Mouse (Mus musculus): ENCODE measurements around the gene Cga. TPM values are rescaled to one million over a fixed set of nuclear protein-coding genes. Genes with fewer than 3 reads are reported as not detected.
A peak's percentile ranks its signal among the peaks of the same experiment; 100 is the strongest.
"Not testable (repeated sequence)": the region's sequence is repeated elsewhere in the genome, so short reads cannot be mapped to it uniquely, and the experiment has no call there.

The Cga gene
- polyA plus RNA-seq, 2 experiments, result not detected

DNA sequence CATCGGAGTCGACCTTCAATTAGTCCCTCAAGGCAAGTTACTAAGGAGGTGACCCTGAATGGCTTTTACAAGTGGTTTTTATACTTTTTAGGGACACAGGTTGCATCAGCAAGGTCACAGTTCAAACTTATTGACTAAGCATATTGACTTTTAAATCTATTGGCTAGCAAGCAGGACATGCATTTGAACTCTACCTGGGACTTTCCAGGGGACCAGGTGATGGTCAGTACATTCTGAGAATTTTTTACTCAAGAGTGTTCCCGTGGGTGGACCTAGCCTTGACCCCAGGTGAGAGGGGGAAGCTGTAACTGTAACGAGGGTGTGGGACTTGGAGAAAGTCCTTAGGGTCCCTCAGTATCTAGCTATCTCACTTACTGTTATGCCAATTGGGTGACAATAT is 7.6 kb downstream of the Cga start:
- DNase-seq (ENCODE audit: low spot score) (no peak), ATAC-seq (ENCODE audit: low FRiP score, low read depth) (no peak)
- TF ChIP-seq POLR2A (IDR thresholded peaks at IDR 0.05; ENCODE audit: borderline replicate concordance, extremely low read depth, insufficient read depth, insufficient read length), result no peak
- Histone ChIP-seq H3K9ac (ENCODE audit: low read depth, low read length, severe bottlenecking) (no peak overlapping the region), H3K9me3 (ENCODE audit: control insufficient read depth, low read length) (no peaks in the 10 kb centered on the region), H3K4me1 (ENCODE audit: control insufficient read depth, insufficient read depth, low read length) (no peaks in the 10 kb centered on the region), H3K27me3 (ENCODE audit: control insufficient read depth, insufficient read depth, low read length) (no peaks in the 10 kb centered on the region), H3K36me3 (ENCODE audit: control insufficient read depth, insufficient read depth, low read length) (no peaks in the 10 kb centered on the region), H3K4me3 (replicated peaks; ENCODE audit: low read length) (no peak overlapping the region), H3K4me2 (replicated peaks; ENCODE audit: low read depth, low read length, severe bottlenecking) (no peak overlapping the region), H3K27ac (replicated peaks; ENCODE audit: low read depth, low read length) (no peak overlapping the region)
- WGBS, result 71% methylated on average over 4 of the region's 4 CpGs

DNA sequence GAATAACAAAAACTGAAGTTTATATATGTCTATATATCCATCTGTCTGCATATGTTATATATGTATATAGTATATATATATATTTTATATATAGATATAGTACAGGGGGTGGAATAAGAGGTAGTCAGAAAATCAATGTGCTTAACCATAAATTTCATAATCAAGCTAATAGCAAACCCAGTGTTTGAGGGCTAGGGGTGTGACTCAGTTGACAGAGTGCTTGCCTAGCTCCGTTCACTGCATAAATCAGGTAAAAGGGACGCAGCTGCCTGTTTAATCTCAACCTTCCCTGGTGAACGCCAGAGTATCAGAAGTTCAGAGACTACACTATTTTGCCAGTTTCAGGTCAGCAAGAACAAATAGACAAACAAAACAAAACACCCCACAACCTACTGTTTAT is 8.0 kb downstream of the Cga start:
- not testable (repeated sequence) for H3K4me2 ChIP-seq (replicated peaks; ENCODE audit: low read depth, low read length, severe bottlenecking); H3K4me1 ChIP-seq (ENCODE audit: control insufficient read depth, insufficient read depth, low read length); H3K36me3 ChIP-seq (ENCODE audit: control insufficient read depth, insufficient read depth, low read length); H3K4me3 ChIP-seq (replicated peaks; ENCODE audit: low read length); ATAC-seq (ENCODE audit: low FRiP score, low read depth); DNase-seq (ENCODE audit: low spot score); H3K27me3 ChIP-seq (ENCODE audit: control insufficient read depth, insufficient read depth, low read length); H3K9me3 ChIP-seq (ENCODE audit: control insufficient read depth, low read length); H3K27ac ChIP-seq (replicated peaks; ENCODE audit: low read depth, low read length); H3K9ac ChIP-seq (ENCODE audit: low read depth, low read length, severe bottlenecking)
- 73% methylated on average over 3 of the region's 3 CpGs for WGBS

DNA sequence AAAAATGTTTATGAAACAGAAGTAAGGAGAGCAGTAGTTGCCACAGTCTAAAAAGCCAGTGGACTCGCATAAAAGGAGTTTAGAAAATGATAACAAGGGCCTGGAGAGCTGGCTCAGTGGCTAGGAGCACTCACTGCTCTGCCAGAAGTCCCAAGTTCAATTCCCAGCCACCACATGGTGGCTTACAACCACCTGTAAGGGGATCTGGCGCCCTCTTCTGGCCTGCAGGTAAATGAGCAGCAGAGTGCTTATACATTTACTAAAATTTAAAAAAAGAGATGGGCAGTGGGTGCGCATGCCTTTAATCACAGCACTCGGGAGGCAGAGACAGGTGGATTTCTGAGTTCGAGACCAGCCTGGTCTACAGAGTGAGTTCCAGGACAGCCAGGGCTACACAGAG is 11.8 kb downstream of the Cga start:
- no peak overlapping the region for H3K4me3 ChIP-seq (replicated peaks; ENCODE audit: low read length)
- no peak for TF ChIP-seq POLR2A (IDR thresholded peaks at IDR 0.05; ENCODE audit: borderline replicate concordance, extremely low read depth, insufficient read depth, insufficient read length)
- no peaks in the 10 kb centered on the region for H3K4me1 ChIP-seq (ENCODE audit: control insufficient read depth, insufficient read depth, low read length)
- no peak overlapping the region for H3K27ac ChIP-seq (replicated peaks; ENCODE audit: low read depth, low read length)
- ATAC-seq (ENCODE audit: low FRiP score, low read depth) (no peak), DNase-seq (ENCODE audit: low spot score) (no peak)
- 63% methylated on average over 5 of the region's 5 CpGs for WGBS
- H3K27me3 ChIP-seq (ENCODE audit: control insufficient read depth, insufficient read depth, low read length), result no peaks in the 10 kb centered on the region
- no peak overlapping the region for H3K9ac ChIP-seq (ENCODE audit: low read depth, low read length, severe bottlenecking)
- no peak overlapping the region for H3K4me2 ChIP-seq (replicated peaks; ENCODE audit: low read depth, low read length, severe bottlenecking)
- no peaks in the 10 kb centered on the region for H3K9me3 ChIP-seq (ENCODE audit: control insufficient read depth, low read length)
- no peaks in the 10 kb centered on the region for H3K36me3 ChIP-seq (ENCODE audit: control insufficient read depth, insufficient read depth, low read length)

DNA sequence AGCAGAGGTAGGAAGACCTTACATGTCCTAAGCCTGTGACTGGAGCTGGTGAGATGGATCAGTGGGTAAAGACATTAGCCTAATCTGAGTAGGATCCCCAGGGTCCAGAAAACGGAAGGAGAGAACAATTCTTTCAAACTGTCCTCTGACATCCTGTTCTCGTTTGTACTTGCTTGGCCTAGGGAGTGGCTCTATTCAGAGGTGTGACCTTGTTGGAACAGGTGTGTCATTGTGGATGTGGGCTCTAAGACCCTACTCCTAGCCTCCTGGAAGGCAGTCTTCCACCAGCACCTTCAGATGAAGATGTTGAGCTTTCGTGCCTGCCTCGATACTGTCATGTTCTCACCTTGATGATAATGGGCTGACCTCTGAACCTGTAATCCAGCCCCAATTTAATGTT is 12.6 kb downstream of the Cga start:
- Histone ChIP-seq H3K4me3 (replicated peaks; ENCODE audit: low read length) (no peak overlapping the region), H3K4me1 (ENCODE audit: control insufficient read depth, insufficient read depth, low read length) (no peaks in the 10 kb centered on the region), H3K4me2 (replicated peaks; ENCODE audit: low read depth, low read length, severe bottlenecking) (no peak overlapping the region), H3K9me3 (ENCODE audit: control insufficient read depth, low read length) (no peaks in the 10 kb centered on the region), H3K27me3 (ENCODE audit: control insufficient read depth, insufficient read depth, low read length) (no peaks in the 10 kb centered on the region), H3K36me3 (ENCODE audit: control insufficient read depth, insufficient read depth, low read length) (no peaks in the 10 kb centered on the region), H3K9ac (ENCODE audit: low read depth, low read length, severe bottlenecking) (no peak overlapping the region), H3K27ac (replicated peaks; ENCODE audit: low read depth, low read length) (no peak overlapping the region)
- whole genome bisulfite sequencing, result 75% methylated on average over 4 of the region's 4 CpGs
- ATAC-seq (ENCODE audit: low FRiP score, low read depth), result no peak
- no peak for TF ChIP-seq POLR2A (IDR thresholded peaks at IDR 0.05; ENCODE audit: borderline replicate concordance, extremely low read depth, insufficient read depth, insufficient read length)
- DNase-seq (ENCODE audit: low spot score), result no peak

DNA sequence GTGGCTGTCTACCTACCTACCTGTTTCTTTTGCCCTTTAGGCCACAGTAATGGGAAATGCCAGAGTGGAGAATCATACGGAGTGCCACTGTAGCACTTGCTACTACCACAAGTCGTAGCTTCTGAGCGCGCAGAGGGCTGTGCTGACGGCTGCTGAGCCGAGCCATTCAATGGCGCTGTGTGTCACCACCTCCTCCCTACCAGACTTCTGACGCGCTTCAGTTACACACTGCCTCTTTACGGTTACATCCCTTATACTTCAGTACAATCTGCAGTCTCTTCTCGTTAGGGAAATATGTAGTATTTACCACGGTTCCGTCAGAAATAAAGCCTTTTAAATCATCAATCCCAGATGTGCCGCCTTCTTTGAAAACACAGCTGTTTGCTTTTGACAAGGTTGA is 13.4 kb downstream of the Cga start:
- no peaks in the 10 kb centered on the region for H3K4me1 ChIP-seq (ENCODE audit: control insufficient read depth, insufficient read depth, low read length)
- no peaks in the 10 kb centered on the region for H3K36me3 ChIP-seq (ENCODE audit: control insufficient read depth, insufficient read depth, low read length)
- no peak overlapping the region for H3K9ac ChIP-seq (ENCODE audit: low read depth, low read length, severe bottlenecking)
- no peaks in the 10 kb centered on the region for H3K27me3 ChIP-seq (ENCODE audit: control insufficient read depth, insufficient read depth, low read length)
- DNase-seq (ENCODE audit: low spot score) (peak; percentile 16), ATAC-seq (ENCODE audit: low FRiP score, low read depth) (no peak)
- H3K27ac ChIP-seq (replicated peaks; ENCODE audit: low read depth, low read length), result no peak overlapping the region
- H3K9me3 ChIP-seq (ENCODE audit: control insufficient read depth, low read length), result no peaks in the 10 kb centered on the region
- 29% methylated on average over 14 of the region's 14 CpGs for WGBS
- H3K4me2 ChIP-seq (replicated peaks; ENCODE audit: low read depth, low read length, severe bottlenecking), result no peak overlapping the region
- no peak for TF ChIP-seq POLR2A (IDR thresholded peaks at IDR 0.05; ENCODE audit: borderline replicate concordance, extremely low read depth, insufficient read depth, insufficient read length)
- no peak overlapping the region for H3K4me3 ChIP-seq (replicated peaks; ENCODE audit: low read length)

DNA sequence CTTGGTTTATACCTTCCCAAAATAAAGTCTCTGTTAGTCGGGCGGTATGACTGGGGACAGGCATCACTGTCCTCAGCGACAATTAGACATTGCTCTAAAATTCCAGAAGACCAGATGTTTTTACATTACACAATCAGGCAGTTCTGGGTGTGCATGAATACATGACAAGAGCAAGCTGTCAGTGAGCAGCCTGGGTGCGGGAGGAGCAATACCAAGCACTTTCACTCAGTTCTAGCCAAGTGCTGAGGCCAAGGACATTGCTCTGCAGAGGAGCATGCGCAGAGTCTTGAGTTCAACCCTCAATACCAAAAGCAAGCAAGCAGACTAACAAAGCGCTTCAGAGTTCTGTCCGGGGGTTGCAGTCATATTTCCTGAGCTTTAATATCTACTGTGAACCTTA is 14.5 kb downstream of the Cga start:
- Histone ChIP-seq H3K27me3 (ENCODE audit: control insufficient read depth, insufficient read depth, low read length) (no peaks in the 10 kb centered on the region), H3K4me3 (replicated peaks; ENCODE audit: low read length) (no peak overlapping the region), H3K4me2 (replicated peaks; ENCODE audit: low read depth, low read length, severe bottlenecking) (no peak overlapping the region), H3K36me3 (ENCODE audit: control insufficient read depth, insufficient read depth, low read length) (no peaks in the 10 kb centered on the region), H3K4me1 (ENCODE audit: control insufficient read depth, insufficient read depth, low read length) (no peaks in the 10 kb centered on the region), H3K9me3 (ENCODE audit: control insufficient read depth, low read length) (no peaks in the 10 kb centered on the region), H3K9ac (ENCODE audit: low read depth, low read length, severe bottlenecking) (no peak overlapping the region), H3K27ac (replicated peaks; ENCODE audit: low read depth, low read length) (no peak overlapping the region)
- ATAC-seq (ENCODE audit: low FRiP score, low read depth), result no peak
- WGBS, result 87% methylated on average over 7 of the region's 7 CpGs
- no peak for TF ChIP-seq POLR2A (IDR thresholded peaks at IDR 0.05; ENCODE audit: borderline replicate concordance, extremely low read depth, insufficient read depth, insufficient read length)
- DNase-seq (ENCODE audit: low spot score), result no peak

Measured in limb, embryonic 14.5 days (tissue).